ENCODE assay signal across 20 mouse cellular contexts in the genomic region with DNA sequence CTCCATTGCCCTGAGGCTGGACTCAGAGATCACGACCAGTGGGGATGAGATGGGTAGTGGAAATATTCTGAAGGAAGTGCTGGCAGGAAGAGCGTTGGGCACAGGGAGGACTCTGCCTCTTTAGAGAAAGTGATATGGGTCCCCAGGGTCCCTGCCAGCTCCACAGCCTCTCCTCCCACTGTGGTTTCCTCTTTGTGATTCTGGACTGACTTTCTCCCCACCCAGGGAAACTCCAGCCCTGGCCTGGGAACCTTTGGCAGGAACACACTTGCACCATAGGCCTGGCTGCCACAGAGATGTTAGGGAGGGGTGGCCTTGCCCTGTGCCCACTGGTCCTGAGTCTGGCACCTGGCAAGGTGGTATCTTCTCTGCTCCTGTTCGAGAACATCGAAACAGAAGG. TPM values are rescaled to one million over a fixed set of nuclear protein-coding genes. Genes with fewer than 3 reads are reported as not detected.
DNase-seq lines count a peak whose midpoint lies in the region; ATAC-seq lines count a peak whose summit lies in the region.
"Had no signal": no experiment of that assay in that cellular context is flagged by ENCODE, and none has a peak within 500 bp of the region (broad histone marks: within the 10 kb centered on the region; RNA-seq: fewer than 3 reads in every experiment).

No protein-coding gene starts in this region.

- H3K4me2 ChIP-seq in embryonic facial prominence, embryonic 13.5 days, result no peak overlapping the region
- no peak overlapping the region for H3K4me2 ChIP-seq in heart, embryonic 13.5 days
- H3K4me2 ChIP-seq in intestine, embryonic 16.5 days (ENCODE audit: low read depth, low read length), result no peak overlapping the region
- H3K4me2 ChIP-seq: heart, embryonic 11.5 days; hindbrain, embryonic 12.5 days; intestine, embryonic 15.5 days; limb, embryonic 13.5 days; liver, embryonic 12.5 days; midbrain, embryonic 13.5 days; neural tube, embryonic 13.5 days had no signal

- H3K36me3 ChIP-seq in embryonic facial prominence, embryonic 13.5 days, result no peaks in the 10 kb centered on the region
- H3K36me3 ChIP-seq in embryonic facial prominence, embryonic 10.5 days (replicated peaks), result no peaks in the 10 kb centered on the region
- no peaks in the 10 kb centered on the region for H3K36me3 ChIP-seq in heart, embryonic 13.5 days
- no peaks in the 10 kb centered on the region for H3K36me3 ChIP-seq in megakaryocyte, embryonic 14.5 days (replicated peaks; ENCODE audit: low read length)
- no peaks in the 10 kb centered on the region for H3K36me3 ChIP-seq in intestine, embryonic 16.5 days (ENCODE audit: control insufficient read depth, insufficient read depth, low read length)
- H3K36me3 ChIP-seq: hindbrain, embryonic 12.5 days; intestine, embryonic 15.5 days; limb, embryonic 13.5 days; liver, embryonic 12.5 days; midbrain, embryonic 13.5 days; neural tube, embryonic 13.5 days had no signal

- intact Hi-C loops in heart, postnatal 25 days (cut with DNase I), result no loop called here

- peak overlapping the region; percentile 16; the same call in 1 of the 2 replicates for H3K27ac ChIP-seq in embryonic facial prominence, embryonic 13.5 days
- H3K27ac ChIP-seq in embryonic facial prominence, embryonic 10.5 days (replicated peaks), result no peak overlapping the region
- 0 out of 2 replicates have a peak overlapping the region, but pooled peaks have one; percentile 9 for H3K27ac ChIP-seq in heart, embryonic 13.5 days (replicated peaks)
- H3K27ac ChIP-seq in intestine, embryonic 16.5 days (ENCODE audit: low read length), result no peak overlapping the region
- H3K27ac ChIP-seq: hindbrain, embryonic 12.5 days; hindbrain, postnatal 0 days; intestine, embryonic 15.5 days; limb, embryonic 13.5 days; liver, embryonic 12.5 days; midbrain, embryonic 13.5 days; neural tube, embryonic 13.5 days; stomach, postnatal 0 days had no signal

- ATAC-seq in embryonic facial prominence, embryonic 13.5 days (ENCODE audit: insufficient number of reproducible peaks, insufficient read depth, low FRiP score, low TSS enrichment, low read depth), result no peak
- ATAC-seq in heart, embryonic 13.5 days (ENCODE audit: extremely low read depth, insufficient number of reproducible peaks, low FRiP score, low TSS enrichment), result no peak
- no peak for ATAC-seq in megakaryocyte, adult 5-6 weeks (ENCODE audit: poor library complexity, severe bottlenecking)
- ATAC-seq in intestine, embryonic 16.5 days, result no peak
- ATAC-seq: forebrain, embryonic 16.5 days; hindbrain, postnatal 0 days; intestine, embryonic 15.5 days; liver, embryonic 12.5 days; liver, postnatal 0 days; midbrain, embryonic 13.5 days; Patski had no signal

- H3K9me3 ChIP-seq in embryonic facial prominence, embryonic 13.5 days, result no peaks in the 10 kb centered on the region
- no peaks in the 10 kb centered on the region for H3K9me3 ChIP-seq in embryonic facial prominence, embryonic 10.5 days
- no peaks in the 10 kb centered on the region for H3K9me3 ChIP-seq in heart, embryonic 13.5 days
- H3K9me3 ChIP-seq in megakaryocyte, embryonic 14.5 days, result peaks cover 11% of the 10 kb centered on the region
- no peaks in the 10 kb centered on the region for H3K9me3 ChIP-seq in intestine, embryonic 16.5 days (ENCODE audit: control insufficient read depth, low read length)
- H3K9me3 ChIP-seq: hindbrain, embryonic 12.5 days; intestine, embryonic 15.5 days; limb, embryonic 13.5 days; liver, embryonic 12.5 days; midbrain, embryonic 13.5 days; neural tube, embryonic 13.5 days had no signal

- H3K4me1 ChIP-seq in embryonic facial prominence, embryonic 13.5 days, result peaks cover 34% of the 10 kb centered on the region
- H3K4me1 ChIP-seq in embryonic facial prominence, embryonic 10.5 days, result peaks cover 19% of the 10 kb centered on the region
- peaks cover 20% of the 10 kb centered on the region for H3K4me1 ChIP-seq in heart, embryonic 13.5 days
- H3K4me1 ChIP-seq in megakaryocyte, embryonic 14.5 days, result peaks cover 39% of the 10 kb centered on the region
- peaks cover 8% of the 10 kb centered on the region for H3K4me1 ChIP-seq in intestine, embryonic 16.5 days (ENCODE audit: control insufficient read depth, insufficient read depth, low read length)

- H3K27me3 ChIP-seq in embryonic facial prominence, embryonic 13.5 days, result no peaks in the 10 kb centered on the region
- no peaks in the 10 kb centered on the region for H3K27me3 ChIP-seq in embryonic facial prominence, embryonic 10.5 days (replicated peaks; ENCODE audit: low read depth, poor library complexity, severe bottlenecking)
- H3K27me3 ChIP-seq in heart, embryonic 13.5 days (replicated peaks), result peaks cover 12% of the 10 kb centered on the region; the same call in 1 of the 2 replicates
- peaks cover 75% of the 10 kb centered on the region for H3K27me3 ChIP-seq in megakaryocyte, embryonic 14.5 days (replicated peaks)
- H3K27me3 ChIP-seq in intestine, embryonic 16.5 days (replicated peaks; ENCODE audit: control insufficient read depth, insufficient read depth, low read length), result no peaks in the 10 kb centered on the region
- H3K27me3 ChIP-seq: hindbrain, embryonic 12.5 days; intestine, embryonic 15.5 days; limb, embryonic 13.5 days; midbrain, embryonic 13.5 days; neural tube, embryonic 13.5 days; Patski had no signal

- DNase-seq in embryonic facial prominence, embryonic 10.5 days (ENCODE audit: low spot score), result no peak
- no peak for DNase-seq in heart, postnatal 25 days (ENCODE audit: low spot score)
- DNase-seq: liver, postnatal 0 days had no signal

- no peak overlapping the region for H3K4me3 ChIP-seq in embryonic facial prominence, embryonic 13.5 days
- H3K4me3 ChIP-seq in embryonic facial prominence, embryonic 10.5 days, result no peak overlapping the region
- H3K4me3 ChIP-seq in heart, embryonic 13.5 days, result no peak overlapping the region
- H3K4me3 ChIP-seq in megakaryocyte, embryonic 14.5 days (replicated peaks), result peak overlapping the region; percentile 53
- no peak overlapping the region for H3K4me3 ChIP-seq in intestine, embryonic 16.5 days (ENCODE audit: low read length)
- H3K4me3 ChIP-seq: erythroblast, embryonic 14.5 days; hindbrain, embryonic 12.5 days; intestine, embryonic 15.5 days; limb, embryonic 13.5 days; liver, embryonic 12.5 days; midbrain, embryonic 13.5 days; neural tube, embryonic 13.5 days had no signal

- 72% methylated on average over 4 of the region's 4 CpGs for WGBS in embryonic facial prominence, embryonic 13.5 days
- WGBS in embryonic facial prominence, embryonic 10.5 days, result 69% methylated on average over 4 of the region's 4 CpGs
- WGBS in heart, embryonic 13.5 days, result 59% methylated on average over 4 of the region's 4 CpGs
- WGBS in intestine, embryonic 16.5 days, result 78% methylated on average over 4 of the region's 4 CpGs

- no peak overlapping the region for H3K9ac ChIP-seq in embryonic facial prominence, embryonic 13.5 days
- no peak overlapping the region for H3K9ac ChIP-seq in heart, embryonic 13.5 days
- no peak overlapping the region for H3K9ac ChIP-seq in intestine, embryonic 16.5 days (ENCODE audit: low read depth, low read length)
- H3K9ac ChIP-seq: hindbrain, embryonic 12.5 days; intestine, embryonic 15.5 days; limb, embryonic 13.5 days; liver, embryonic 12.5 days; liver, postnatal 0 days; midbrain, embryonic 13.5 days; neural tube, embryonic 13.5 days had no signal

RNA-seq across cellular contexts. Expression of a gene that starts 39.6 kb away (rescaled TPM):
- polyA plus RNA-seq in embryonic facial prominence, embryonic 13.5 days (2015; fragmentation: Nextera tagmentation; extraction: Ambion mirVana), result 35.3 and 38.9 TPM in 2 replicates
- polyA plus RNA-seq in embryonic facial prominence, embryonic 10.5 days (2016; fragmentation: Nextera tagmentation; extraction: Ambion mirVana), result 17.0 and 17.6 TPM in 2 replicates
- 46.2 and 48.3 TPM in 2 replicates for polyA plus RNA-seq in heart, embryonic 13.5 days (2015; fragmentation: Nextera tagmentation; extraction: Ambion mirVana)
- 100 to 1,000 TPM; 500 to 510 TPM for total RNA-seq in heart, postnatal 25 days (2021)
- polyA plus RNA-seq in megakaryocyte, embryonic 14.5 days (2012; ENCODE audit: insufficient read depth, low replicate concordance), result 44.9 and 59.7 TPM in 2 replicates
- total RNA-seq in megakaryocyte, adult 5-6 weeks (2015), result 22.7 and 25.3 TPM in 2 replicates
- total RNA-seq in megakaryocyte, adult 5-6 weeks (2017), result 57.6 and 69.2 TPM in 2 replicates
- 43.8 and 45.7 TPM in 2 replicates for polyA plus RNA-seq in intestine, embryonic 16.5 days (2015; fragmentation: Nextera tagmentation; extraction: Ambion mirVana)

RNA-seq across cellular contexts. Expression of a gene that starts 55.0 kb away (rescaled TPM):
- 19.4 and 20.4 TPM in 2 replicates for polyA plus RNA-seq in embryonic facial prominence, embryonic 13.5 days (2015; fragmentation: Nextera tagmentation; extraction: Ambion mirVana)
- 32.1 and 35.3 TPM in 2 replicates for polyA plus RNA-seq in embryonic facial prominence, embryonic 10.5 days (2016; fragmentation: Nextera tagmentation; extraction: Ambion mirVana)
- 10.8 and 11.1 TPM in 2 replicates for polyA plus RNA-seq in heart, embryonic 13.5 days (2015; fragmentation: Nextera tagmentation; extraction: Ambion mirVana)
- total RNA-seq in heart, postnatal 25 days (2021), result 1 to 10 TPM; 8.4 to 9.3 TPM
- 1.3 and 2.9 TPM in 2 replicates for polyA plus RNA-seq in megakaryocyte, embryonic 14.5 days (2012; ENCODE audit: insufficient read depth, low replicate concordance)
- total RNA-seq in megakaryocyte, adult 5-6 weeks (2015), result 2.2 and 3.0 TPM in 2 replicates
- 7.4 and 8.8 TPM in 2 replicates for total RNA-seq in megakaryocyte, adult 5-6 weeks (2017)
- 15.5 TPM in 2 replicates for polyA plus RNA-seq in intestine, embryonic 16.5 days (2015; fragmentation: Nextera tagmentation; extraction: Ambion mirVana)

Comparison
In these comparisons a context has a peak if more than half of its experiments do, and no peak if none do; other contexts are left out.
1. H3K27ac ChIP-seq: peak in embryonic facial prominence, embryonic 13.5 days (single experiment) and heart, embryonic 13.5 days (single experiment); none in embryonic facial prominence, embryonic 10.5 days (single experiment) and intestine, embryonic 16.5 days (single experiment).